Mouse (Mus musculus) lung, embryonic 15.5 days (tissue): Measurements from ENCODE around the gene Jup. TPM values are rescaled to one million over a fixed set of nuclear protein-coding genes. Genes with fewer than 3 reads are reported as not detected.
A peak's percentile ranks its signal among the peaks of the same experiment; 100 is the strongest.

Experiments used
- ATAC-seq: fragments of 200-750 bp; cut with Nextera tagmentation; 2 replicates; pipeline ENCODE4 v1.8.0; 2017; ENCODE audit warnings: moderate number of reproducible peaks, borderline replicate concordance; ENCODE audit not compliant: low FRiP score, low TSS enrichment; ENCODE audit errors: extremely low read depth
- H3K27ac ChIP-seq: fragments of 300-500 bp; sonication (generic); 2 replicates; pipeline ENCODE4 v1.5.1; 2015; ENCODE audit warnings: moderate library complexity, mild to moderate bottlenecking, inconsistent platforms
- H3K27me3 ChIP-seq: fragments of 300-500 bp; sonication (generic); 2 replicates; pipeline ENCODE4 v1.6.1; 2015; ENCODE audit warnings: inconsistent platforms
- H3K36me3 ChIP-seq: fragments of 300-500 bp; sonication (generic); 2 replicates; pipeline ENCODE4 v1.6.1; 2015; ENCODE audit warnings: inconsistent platforms
- H3K4me1 ChIP-seq: fragments of 300-500 bp; sonication (generic); 2 replicates; pipeline ENCODE4 v1.6.1; 2015; ENCODE audit warnings: inconsistent platforms
- H3K4me2 ChIP-seq: fragments of 300-500 bp; sonication (generic); 2 replicates; pipeline ENCODE4 v1.6.1; 2015; ENCODE audit warnings: inconsistent platforms, mild to moderate bottlenecking, moderate library complexity
- H3K4me3 ChIP-seq: fragments of 300-500 bp; sonication (generic); 2 replicates; pipeline ENCODE4 v1.5.1; 2015; ENCODE audit warnings: mild to moderate bottlenecking, inconsistent platforms
- H3K9ac ChIP-seq: fragments of 300-500 bp; sonication (generic); 2 replicates; pipeline ENCODE4 v1.6.1; 2015; ENCODE audit warnings: inconsistent platforms
- H3K9me3 ChIP-seq: fragments of 300-500 bp; sonication (generic); 2 replicates; pipeline ENCODE4 v1.6.1; 2016; ENCODE audit warnings: inconsistent platforms
- WGBS: fragments of 180-500 bp; shearing (Covaris S2); methylation state at CpG from one replicate; pipeline ENCODE4 v1.1.7; 2015; 5-methylcytosine and 5-hydroxymethylcytosine counted together
- polyA plus RNA-seq: library from polyadenylated mRNA; unstranded; fragments of >200 nt; fragmentation: Nextera tagmentation; extraction: Ambion mirVana; gene quantifications from 2 replicates; pipeline ENCODE4 v1.2.1, GENCODE M21; 2015

Gene Jup
- polyA plus RNA-seq, 1 experiment from 2014 or later = 136 TPM

GRCm38 (mm10) chr11:100406273-100406672 is 8.7 kb upstream of the Jup start:
- Histone ChIP-seq H3K9me3 (no peaks in the 10 kb centered on the region), H3K36me3 (peaks cover 24% of the 10 kb centered on the region), H3K27me3 (no peaks in the 10 kb centered on the region), H3K27ac (no peak overlapping the region), H3K9ac (no peak overlapping the region), H3K4me2 (no peak overlapping the region), H3K4me1 (peaks cover 35% of the 10 kb centered on the region), H3K4me3 (no peak overlapping the region)
- peak; percentile 13; the same call in 1 of the 2 replicates for ATAC-seq
- 72% methylated on average over 8 of the region's 8 CpGs for WGBS

GRCm38 (mm10) chr11:100404456-100405074 is 7.0 kb upstream of the Jup start:
- WGBS = 87% methylated on average over 3 of the region's 3 CpGs
- H3K36me3 ChIP-seq = peaks cover 11% of the 10 kb centered on the region
- H3K9me3 ChIP-seq = no peaks in the 10 kb centered on the region
- H3K27ac ChIP-seq = peak overlapping the region; percentile 85; the same call in 1 of the 2 replicates
- no peak for ATAC-seq
- H3K4me1 ChIP-seq = peaks cover 35% of the 10 kb centered on the region
- no peak overlapping the region for H3K4me2 ChIP-seq
- H3K4me3 ChIP-seq = no peak overlapping the region
- H3K9ac ChIP-seq = no peak overlapping the region
- no peaks in the 10 kb centered on the region for H3K27me3 ChIP-seq

- Histone ChIP-seq H3K9me3 (no peaks in the 10 kb centered on the region), H3K4me1 (peaks cover 39% of the 10 kb centered on the region), H3K27me3 (no peaks in the 10 kb centered on the region), H3K4me2 (no peak overlapping the region), H3K4me3 (no peak overlapping the region), H3K27ac (peak overlapping the region; percentile 85), H3K9ac (no peak overlapping the region), H3K36me3 (peaks cover 5% of the 10 kb centered on the region)
- 26% methylated on average over 10 of the region's 10 CpGs for WGBS
- ATAC-seq = peak; percentile 16; the same call in 1 of the 2 replicates
Observed at GRCm38 (mm10) chr11:100403445-100404134, 6.0 kb upstream of the Jup start.

- Histone ChIP-seq H3K27me3 (no peaks in the 10 kb centered on the region), H3K4me1 (peaks cover 44% of the 10 kb centered on the region), H3K4me3 (no peak overlapping the region), H3K4me2 (no peak overlapping the region), H3K36me3 (no peaks in the 10 kb centered on the region), H3K9me3 (no peaks in the 10 kb centered on the region), H3K27ac (peak overlapping the region; percentile 85), H3K9ac (no peak overlapping the region)
- WGBS = 57% methylated on average over 2 of the region's 2 CpGs
- ATAC-seq = peak; percentile 19; the same call in 1 of the 2 replicates
Observed at GRCm38 (mm10) chr11:100402682-100403081, 5.1 kb upstream of the Jup start.

GRCm38 (mm10) chr11:100402240-100402639 is 4.7 kb upstream of the Jup start:
- H3K9me3 ChIP-seq = no peaks in the 10 kb centered on the region
- H3K4me1 ChIP-seq = peaks cover 44% of the 10 kb centered on the region
- H3K27ac ChIP-seq = peak overlapping the region; percentile 85
- ATAC-seq = no peak
- 28% methylated on average over 6 of the region's 6 CpGs for WGBS
- no peak overlapping the region for H3K9ac ChIP-seq
- H3K4me3 ChIP-seq = no peak overlapping the region
- no peaks in the 10 kb centered on the region for H3K27me3 ChIP-seq
- H3K36me3 ChIP-seq = no peaks in the 10 kb centered on the region
- no peak overlapping the region for H3K4me2 ChIP-seq

- H3K4me2 ChIP-seq = no peak overlapping the region
- peaks cover 55% of the 10 kb centered on the region for H3K4me1 ChIP-seq
- no peaks in the 10 kb centered on the region for H3K27me3 ChIP-seq
- H3K36me3 ChIP-seq = no peaks in the 10 kb centered on the region
- no peaks in the 10 kb centered on the region for H3K9me3 ChIP-seq
- no peak overlapping the region for H3K27ac ChIP-seq
- H3K4me3 ChIP-seq = no peak overlapping the region
- H3K9ac ChIP-seq = no peak overlapping the region
- 69% methylated on average over 6 of the region's 6 CpGs for WGBS
- no peak for ATAC-seq
Observed at GRCm38 (mm10) chr11:100400842-100401241, 3.3 kb upstream of the Jup start.

GRCm38 (mm10) chr11:100399727-100400538 is 2.4 kb upstream of the Jup start:
- H3K4me1 ChIP-seq = peaks cover 65% of the 10 kb centered on the region
- no peaks in the 10 kb centered on the region for H3K27me3 ChIP-seq
- H3K36me3 ChIP-seq = no peaks in the 10 kb centered on the region
- H3K9me3 ChIP-seq = no peaks in the 10 kb centered on the region
- no peak overlapping the region for H3K4me3 ChIP-seq
- H3K27ac ChIP-seq = 0 out of 2 replicates have a peak overlapping the region, but pooled peaks have one; percentile 22
- WGBS = 69% methylated on average over 12 of the region's 12 CpGs
- no peak overlapping the region for H3K9ac ChIP-seq
- no peak for ATAC-seq
- H3K4me2 ChIP-seq = no peak overlapping the region

GRCm38 (mm10) chr11:100399320-100399719 is 1.8 kb upstream of the Jup start:
- Histone ChIP-seq H3K4me3 (no peak overlapping the region), H3K4me2 (peak overlapping the region; percentile 12; the same call in 1 of the 2 replicates)

GRCm38 (mm10) chr11:100398517-100398916 is 954 bp upstream of the Jup start:
- H3K27me3 ChIP-seq = no peaks in the 10 kb centered on the region
- no peak overlapping the region for H3K9ac ChIP-seq
- H3K27ac ChIP-seq = peak overlapping the region; percentile 62
- no peak overlapping the region for H3K4me2 ChIP-seq
- H3K4me3 ChIP-seq = peak overlapping the region; percentile 87; the same call in 1 of the 2 replicates
- no peak for ATAC-seq
- WGBS = 89% methylated on average over 7 of the region's 7 CpGs
- no peaks in the 10 kb centered on the region for H3K9me3 ChIP-seq
- peaks cover 71% of the 10 kb centered on the region for H3K4me1 ChIP-seq
- no peaks in the 10 kb centered on the region for H3K36me3 ChIP-seq

More at GRCm38 (mm10) chr11:100399320-100399719, 1.8 kb upstream of the Jup start:
- Histone ChIP-seq H3K27ac (0 out of 2 replicates have a peak overlapping the region, but pooled peaks have one; percentile 42), H3K9ac (no peak overlapping the region), H3K4me1 (peaks cover 71% of the 10 kb centered on the region), H3K9me3 (no peaks in the 10 kb centered on the region), H3K27me3 (no peaks in the 10 kb centered on the region), H3K36me3 (no peaks in the 10 kb centered on the region)
- 67% methylated on average over 9 of the region's 9 CpGs for WGBS
- ATAC-seq = no peak

GRCm38 (mm10) chr11:100396886-100397599 is 520 bp downstream of the Jup start:
- H3K4me1 ChIP-seq = peaks cover 71% of the 10 kb centered on the region

More at GRCm38 (mm10) chr11:100396886-100397599, 520 bp downstream of the Jup start:
- Histone ChIP-seq H3K36me3 (no peaks in the 10 kb centered on the region), H3K27ac (peak overlapping the region; percentile 95), H3K4me3 (peak overlapping the region; percentile 87), H3K27me3 (no peaks in the 10 kb centered on the region), H3K4me2 (peak overlapping the region; percentile 68), H3K9ac (peak overlapping the region; percentile 83), H3K9me3 (no peaks in the 10 kb centered on the region)
- peak; percentile 24; the same call in 1 of the 2 replicates for ATAC-seq
- 2% methylated on average over 42 of the region's 42 CpGs for WGBS
